Mouse (Mus musculus): ENCODE results near the gene Ugt1a2.

- TF ChIP-seq POLR2A (IDR thresholded peaks at IDR 0.05; ENCODE audit: extremely low read depth, insufficient read depth, low read length) (no peak), CTCF (IDR thresholded peaks at IDR 0.05; ENCODE audit: low read depth, low read length) (no peak)
Measured at GRCm38 (mm10) chr1:88253106-88253505, 52.7 kb downstream of the Ugt1a2 start.

Data from liver, adult 2 months (tissue).